Mouse (Mus musculus): Measurements from ENCODE around the gene Hnrnpc. TPM values are rescaled to one million over a fixed set of nuclear protein-coding genes. Genes with fewer than 3 reads are reported as not detected.

Hnrnpc gene
- 39.8 and 84.3 TPM in 2 replicates for polyA plus RNA-seq (2012; rRNA removed; ENCODE audit: low replicate concordance)

GRCm38 (mm10) chr14:52103856-52104676 lies at the start of gene Hnrnpc:
Gene Hnrnpc, minus strand, starts transcription at chr14:52104028.

GRCm38 (mm10) chr14:52110346-52110745 lies 6.5 kb upstream of the Hnrnpc start, which contains the start of gene Rpgrip1:
Gene Rpgrip1, plus strand, starts transcription at chr14:52110704.

GRCm38 (mm10) chr14:52042359-52042758 lies 61.5 kb downstream of the Hnrnpc start, which contains the start of gene Olfr221:
Gene Olfr221, minus strand, starts transcription at chr14:52042459.

Other genes starting within 250 kb of the Hnrnpc start
- gene Mettl17, start 219.2 kb downstream of the Hnrnpc start, polyA plus RNA-seq (2012; rRNA removed; ENCODE audit: low replicate concordance): 34.0 and 54.5 TPM in 2 replicates
- 0.45 and 1.7 TPM in 2 replicates for gene Slc39a2, start 211.1 kb downstream of the Hnrnpc start, polyA plus RNA-seq (2012; rRNA removed; ENCODE audit: low replicate concordance)
- 336 and 972 TPM in 2 replicates for gene Ndrg2, start 189.9 kb downstream of the Hnrnpc start, polyA plus RNA-seq (2012; rRNA removed; ENCODE audit: low replicate concordance)
- gene Tppp2, start 185.6 kb downstream of the Hnrnpc start, polyA plus RNA-seq (2012; rRNA removed; ENCODE audit: low replicate concordance): not detected in 2 replicates
- 0.20 TPM in 1 of 2 replicates, not detected in the other for gene Rnase13, start 181.3 kb downstream of the Hnrnpc start, polyA plus RNA-seq (2012; rRNA removed; ENCODE audit: low replicate concordance)
- 85.1 and 106 TPM in 2 replicates for gene Arhgef40, start 119.3 kb downstream of the Hnrnpc start, polyA plus RNA-seq (2012; rRNA removed; ENCODE audit: low replicate concordance)
- 0.65 and 2.1 TPM in 2 replicates for gene Tmem253, start 88.4 kb downstream of the Hnrnpc start, polyA plus RNA-seq (2012; rRNA removed; ENCODE audit: low replicate concordance)
- 81.4 and 110 TPM in 2 replicates for gene Zfp219, start 83.3 kb downstream of the Hnrnpc start, polyA plus RNA-seq (2012; rRNA removed; ENCODE audit: low replicate concordance)
- not detected in 2 replicates for gene Olfr221, start 61.6 kb downstream of the Hnrnpc start, polyA plus RNA-seq (2012; rRNA removed; ENCODE audit: low replicate concordance)
- gene Rpgrip1, start 6.7 kb upstream of the Hnrnpc start, polyA plus RNA-seq (2012; rRNA removed; ENCODE audit: low replicate concordance): 4.7 and 15.7 TPM in 2 replicates
- 4.9 and 9.8 TPM in 2 replicates for gene Supt16, start 93.4 kb upstream of the Hnrnpc start, polyA plus RNA-seq (2012; rRNA removed; ENCODE audit: low replicate concordance)
- gene Chd8, start 153.8 kb upstream of the Hnrnpc start, polyA plus RNA-seq (2012; rRNA removed; ENCODE audit: low replicate concordance): 31.7 and 45.7 TPM in 2 replicates
- 25.6 and 62.8 TPM in 2 replicates for gene Tox4, start 175.1 kb upstream of the Hnrnpc start, polyA plus RNA-seq (2012; rRNA removed; ENCODE audit: low replicate concordance)
- 6.8 and 19.0 TPM in 2 replicates for gene Rab2b, start 175.5 kb upstream of the Hnrnpc start, polyA plus RNA-seq (2012; rRNA removed; ENCODE audit: low replicate concordance)
- gene Mettl3, start 201.1 kb upstream of the Hnrnpc start, polyA plus RNA-seq (2012; rRNA removed; ENCODE audit: low replicate concordance): 25.3 and 28.7 TPM in 2 replicates
- gene Sall2, start 224.7 kb upstream of the Hnrnpc start, polyA plus RNA-seq (2012; rRNA removed; ENCODE audit: low replicate concordance): 5.8 and 6.0 TPM in 2 replicates

Data from mammary gland, adult 2 months (tissue).